Mouse (Mus musculus): Measurements from ENCODE around the gene Baz1b. TPM values are rescaled to one million over a fixed set of nuclear protein-coding genes. Genes with fewer than 3 reads are reported as not detected.

The Baz1b gene
- polyA plus RNA-seq, 1 experiment from 2014 or later = 14.3 TPM

DNA sequence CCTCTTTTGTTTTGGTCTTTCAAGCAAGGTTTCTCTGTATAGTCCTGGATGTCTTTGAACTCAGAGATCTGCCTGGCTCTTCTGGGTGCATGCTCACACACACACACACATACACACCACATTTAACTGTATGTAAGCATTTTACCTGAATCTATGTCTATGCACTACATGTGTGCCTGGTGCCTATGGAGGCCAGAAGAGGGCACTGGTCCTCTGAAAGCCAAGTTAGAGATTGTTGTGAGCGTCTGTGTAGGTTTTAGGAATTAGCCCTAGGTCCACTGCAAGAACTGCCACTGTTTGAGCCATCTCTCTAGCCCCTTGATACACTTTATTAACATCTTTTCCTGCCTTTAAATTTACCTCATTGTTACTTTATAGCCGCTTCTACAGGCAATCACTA lies 51.8 kb downstream of the Baz1b start:
- no peak overlapping the region for H3K4me3 ChIP-seq (ENCODE audit: low read depth, low read length)
- H3K4me2 ChIP-seq (ENCODE audit: low read depth, low read length) = no peak overlapping the region
- no peaks in the 10 kb centered on the region for H3K4me1 ChIP-seq (ENCODE audit: control insufficient read depth, low read depth, low read length)
- peaks cover 89% of the 10 kb centered on the region for H3K36me3 ChIP-seq (ENCODE audit: control insufficient read depth, insufficient read depth)
- H3K27me3 ChIP-seq (ENCODE audit: control insufficient read depth, insufficient read depth, low read depth, low read length) = no peaks in the 10 kb centered on the region
- H3K9ac ChIP-seq (ENCODE audit: low read depth, low read length) = no peak overlapping the region
- H3K27ac ChIP-seq (ENCODE audit: low read length) = no peak overlapping the region
- 88% methylated on average over 2 of the region's 2 CpGs for WGBS (ENCODE audit: insufficient replicate concordance)
- no peak for ATAC-seq (ENCODE audit: low read depth)
- H3K9me3 ChIP-seq (replicated peaks; ENCODE audit: control insufficient read depth, low read length) = no peaks in the 10 kb centered on the region

DNA sequence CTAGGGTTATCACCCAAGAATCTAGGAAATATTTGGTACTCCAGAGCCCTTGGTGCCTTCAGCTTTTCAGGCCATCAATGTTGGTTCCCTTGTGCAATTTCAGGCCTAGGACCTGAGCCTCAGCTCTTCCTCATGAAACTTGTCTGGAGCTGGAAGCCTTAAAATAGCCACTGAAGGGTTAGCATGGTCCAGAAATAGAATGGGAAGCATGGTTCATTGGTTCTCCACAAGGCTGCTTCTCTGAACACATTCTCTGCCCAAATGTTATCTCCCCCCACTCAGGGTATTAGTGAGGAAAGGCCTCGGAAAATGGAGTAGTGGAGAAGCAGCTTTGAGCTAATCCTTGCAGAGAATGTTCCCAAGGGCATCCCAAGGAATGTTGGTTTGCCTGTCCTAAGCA lies 54.4 kb downstream of the Baz1b start:
- ATAC-seq (ENCODE audit: low read depth) = no peak
- Histone ChIP-seq H3K4me2 (ENCODE audit: low read depth, low read length) (no peak overlapping the region), H3K4me3 (ENCODE audit: low read depth, low read length) (no peak overlapping the region), H3K36me3 (ENCODE audit: control insufficient read depth, insufficient read depth) (peaks cover 97% of the 10 kb centered on the region), H3K9ac (ENCODE audit: low read depth, low read length) (no peak overlapping the region), H3K4me1 (ENCODE audit: control insufficient read depth, low read depth, low read length) (no peaks in the 10 kb centered on the region), H3K9me3 (replicated peaks; ENCODE audit: control insufficient read depth, low read length) (no peaks in the 10 kb centered on the region), H3K27me3 (ENCODE audit: control insufficient read depth, insufficient read depth, low read depth, low read length) (no peaks in the 10 kb centered on the region), H3K27ac (ENCODE audit: low read length) (no peak overlapping the region)
- 74% methylated on average over 1 of the region's 1 CpGs for WGBS (ENCODE audit: insufficient replicate concordance)

DNA sequence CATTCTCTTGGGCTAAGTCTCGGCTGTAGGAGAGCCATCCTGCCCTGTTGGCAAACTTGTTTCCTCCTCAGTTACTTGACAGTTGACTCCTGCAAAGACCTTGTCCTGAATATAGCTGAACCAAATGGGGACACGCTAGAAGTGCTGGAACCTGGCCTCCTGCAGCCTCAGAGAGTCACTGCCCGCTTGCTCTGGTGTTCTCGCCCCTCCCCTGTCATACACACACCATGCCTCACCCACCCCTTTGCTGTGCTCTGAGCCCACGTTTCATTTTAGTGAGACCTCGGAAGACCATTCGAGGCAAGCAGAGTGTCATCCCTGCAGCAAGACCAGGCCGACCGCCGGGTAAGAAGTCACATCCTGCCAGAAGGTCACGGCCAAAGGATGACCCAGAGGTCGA lies 55.1 kb downstream of the Baz1b start:
- no peak for ATAC-seq (ENCODE audit: low read depth)
- no peaks in the 10 kb centered on the region for H3K27me3 ChIP-seq (ENCODE audit: control insufficient read depth, insufficient read depth, low read depth, low read length)
- no peaks in the 10 kb centered on the region for H3K4me1 ChIP-seq (ENCODE audit: control insufficient read depth, low read depth, low read length)
- no peaks in the 10 kb centered on the region for H3K9me3 ChIP-seq (replicated peaks; ENCODE audit: control insufficient read depth, low read length)
- H3K4me3 ChIP-seq (ENCODE audit: low read depth, low read length) = no peak overlapping the region
- H3K4me2 ChIP-seq (ENCODE audit: low read depth, low read length) = no peak overlapping the region
- no peak overlapping the region for H3K9ac ChIP-seq (ENCODE audit: low read depth, low read length)
- 89% methylated on average over 12 of the region's 12 CpGs for WGBS (ENCODE audit: insufficient replicate concordance)
- H3K36me3 ChIP-seq (ENCODE audit: control insufficient read depth, insufficient read depth) = peaks cover 94% of the 10 kb centered on the region
- no peak overlapping the region for H3K27ac ChIP-seq (ENCODE audit: low read length)

DNA sequence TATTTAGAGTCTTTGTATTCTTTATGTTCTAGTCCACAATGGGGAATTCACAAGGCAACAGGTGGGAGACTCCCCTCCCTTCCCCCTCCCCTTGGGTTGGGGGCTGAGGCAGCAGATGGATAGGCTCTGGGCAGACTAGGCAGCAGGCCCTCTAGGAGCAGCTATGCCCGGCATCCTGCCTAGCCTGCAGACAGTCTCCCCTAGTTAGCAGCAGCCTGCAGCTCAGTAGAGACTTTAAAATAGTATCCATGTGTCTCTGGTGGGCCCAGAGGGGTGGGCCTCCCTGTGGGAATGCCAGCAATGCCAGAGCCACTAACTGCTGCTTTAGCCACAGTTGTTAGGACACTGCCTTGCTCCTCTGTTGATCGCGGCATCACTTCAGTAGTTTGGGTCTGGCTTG lies 55.5 kb downstream of the Baz1b start:
- Histone ChIP-seq H3K4me1 (ENCODE audit: control insufficient read depth, low read depth, low read length) (no peaks in the 10 kb centered on the region), H3K4me3 (ENCODE audit: low read depth, low read length) (no peak overlapping the region), H3K36me3 (ENCODE audit: control insufficient read depth, insufficient read depth) (peaks cover 89% of the 10 kb centered on the region), H3K4me2 (ENCODE audit: low read depth, low read length) (no peak overlapping the region), H3K9me3 (replicated peaks; ENCODE audit: control insufficient read depth, low read length) (no peaks in the 10 kb centered on the region), H3K9ac (ENCODE audit: low read depth, low read length) (no peak overlapping the region), H3K27ac (ENCODE audit: low read length) (no peak overlapping the region), H3K27me3 (ENCODE audit: control insufficient read depth, insufficient read depth, low read depth, low read length) (no peaks in the 10 kb centered on the region)
- no peak for ATAC-seq (ENCODE audit: low read depth)
- 94% methylated on average over 3 of the region's 3 CpGs for WGBS (ENCODE audit: insufficient replicate concordance)

DNA sequence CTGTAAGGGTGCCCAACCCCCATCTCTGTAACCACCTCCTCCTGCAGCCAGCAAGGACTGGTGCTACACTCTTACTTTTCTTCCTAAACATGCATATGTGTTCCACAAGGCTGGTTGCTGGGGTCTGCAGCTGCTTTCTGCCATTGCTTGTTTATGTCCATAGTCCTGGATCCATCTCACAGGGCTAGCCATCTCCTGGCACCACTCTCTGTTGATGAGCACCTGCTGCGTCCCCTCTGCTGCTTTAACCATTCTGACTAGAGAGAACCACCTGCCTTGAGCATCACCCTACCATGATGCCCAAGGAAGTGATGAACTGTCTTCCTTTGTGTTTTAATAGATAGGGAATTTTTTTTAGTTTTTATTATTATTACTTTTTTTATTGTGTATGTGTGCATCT lies 56.1 kb downstream of the Baz1b start:
- WGBS (ENCODE audit: insufficient replicate concordance) = 88% methylated on average over 1 of the region's 1 CpGs
- no peaks in the 10 kb centered on the region for H3K27me3 ChIP-seq (ENCODE audit: control insufficient read depth, insufficient read depth, low read depth, low read length)
- H3K36me3 ChIP-seq (ENCODE audit: control insufficient read depth, insufficient read depth) = peaks cover 83% of the 10 kb centered on the region
- H3K9me3 ChIP-seq (replicated peaks; ENCODE audit: control insufficient read depth, low read length) = no peaks in the 10 kb centered on the region
- H3K4me3 ChIP-seq (ENCODE audit: low read depth, low read length) = no peak overlapping the region
- no peak for ATAC-seq (ENCODE audit: low read depth)
- H3K4me2 ChIP-seq (ENCODE audit: low read depth, low read length) = no peak overlapping the region
- H3K9ac ChIP-seq (ENCODE audit: low read depth, low read length) = no peak overlapping the region
- H3K4me1 ChIP-seq (ENCODE audit: control insufficient read depth, low read depth, low read length) = no peaks in the 10 kb centered on the region
- no peak overlapping the region for H3K27ac ChIP-seq (ENCODE audit: low read length)

DNA sequence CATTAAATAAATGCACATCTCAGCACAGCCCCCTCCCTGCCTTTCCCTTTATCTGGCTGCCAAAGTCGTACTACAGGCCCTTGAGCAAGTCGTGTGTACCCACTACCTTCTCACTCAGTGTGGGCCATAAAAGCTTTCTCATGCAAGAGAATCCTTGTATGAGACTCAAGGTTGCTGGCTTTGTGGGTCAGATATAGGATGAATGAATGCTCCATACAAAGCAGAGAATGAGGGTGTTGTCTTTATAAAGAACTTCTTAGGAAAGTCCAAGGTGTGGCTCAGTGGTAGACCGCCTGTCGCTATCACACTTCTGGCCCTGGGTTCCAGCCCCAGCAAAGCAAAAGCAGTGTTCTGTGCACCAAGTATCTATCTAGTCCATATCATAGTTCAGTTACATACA lies 59.5 kb downstream of the Baz1b start:
- H3K36me3 ChIP-seq (ENCODE audit: control insufficient read depth, insufficient read depth) = peaks cover 50% of the 10 kb centered on the region
- 58% methylated on average over 4 of the region's 4 CpGs for WGBS (ENCODE audit: insufficient replicate concordance)

DNA sequence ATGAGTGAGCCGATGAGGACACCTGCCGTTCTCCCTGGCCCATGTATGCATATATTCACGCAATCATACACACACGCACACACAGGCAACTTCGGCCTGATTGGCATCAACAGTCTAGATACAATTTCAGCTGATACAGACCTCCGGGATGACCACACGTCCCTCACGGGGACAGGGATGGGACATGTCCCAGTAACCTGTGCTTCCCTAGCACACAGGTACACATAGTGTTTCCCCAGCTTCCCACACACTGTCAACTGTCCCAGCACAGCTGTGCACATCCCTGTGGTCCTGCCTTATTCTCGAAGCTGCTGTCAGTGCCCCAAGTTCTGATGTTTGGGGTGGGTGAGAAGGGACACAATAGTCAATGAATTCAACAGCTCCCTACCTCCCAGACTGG lies 60.3 kb downstream of the Baz1b start:
- no peak overlapping the region for H3K9ac ChIP-seq (ENCODE audit: low read depth, low read length)
- no peaks in the 10 kb centered on the region for H3K9me3 ChIP-seq (replicated peaks; ENCODE audit: control insufficient read depth, low read length)
- H3K27me3 ChIP-seq (ENCODE audit: control insufficient read depth, insufficient read depth, low read depth, low read length) = peaks cover 24% of the 10 kb centered on the region
- H3K4me3 ChIP-seq (ENCODE audit: low read depth, low read length) = no peak overlapping the region
- ATAC-seq (ENCODE audit: low read depth) = no peak
- no peak overlapping the region for H3K4me2 ChIP-seq (ENCODE audit: low read depth, low read length)
- peaks cover 42% of the 10 kb centered on the region for H3K36me3 ChIP-seq (ENCODE audit: control insufficient read depth, insufficient read depth)
- no peak overlapping the region for H3K27ac ChIP-seq (ENCODE audit: low read length)
- 60% methylated on average over 9 of the region's 9 CpGs for WGBS (ENCODE audit: insufficient replicate concordance)
- H3K4me1 ChIP-seq (ENCODE audit: control insufficient read depth, low read depth, low read length) = peaks cover 11% of the 10 kb centered on the region

More for the DNA sequence above, 59.5 kb downstream of the Baz1b start:
- Histone ChIP-seq H3K4me3 (ENCODE audit: low read depth, low read length) (no peak overlapping the region), H3K27me3 (ENCODE audit: control insufficient read depth, insufficient read depth, low read depth, low read length) (peaks cover 24% of the 10 kb centered on the region), H3K9ac (ENCODE audit: low read depth, low read length) (no peak overlapping the region), H3K27ac (ENCODE audit: low read length) (no peak overlapping the region), H3K4me2 (ENCODE audit: low read depth, low read length) (no peak overlapping the region), H3K4me1 (ENCODE audit: control insufficient read depth, low read depth, low read length) (peaks cover 11% of the 10 kb centered on the region), H3K9me3 (replicated peaks; ENCODE audit: control insufficient read depth, low read length) (no peaks in the 10 kb centered on the region)
- no peak for ATAC-seq (ENCODE audit: low read depth)

DNA sequence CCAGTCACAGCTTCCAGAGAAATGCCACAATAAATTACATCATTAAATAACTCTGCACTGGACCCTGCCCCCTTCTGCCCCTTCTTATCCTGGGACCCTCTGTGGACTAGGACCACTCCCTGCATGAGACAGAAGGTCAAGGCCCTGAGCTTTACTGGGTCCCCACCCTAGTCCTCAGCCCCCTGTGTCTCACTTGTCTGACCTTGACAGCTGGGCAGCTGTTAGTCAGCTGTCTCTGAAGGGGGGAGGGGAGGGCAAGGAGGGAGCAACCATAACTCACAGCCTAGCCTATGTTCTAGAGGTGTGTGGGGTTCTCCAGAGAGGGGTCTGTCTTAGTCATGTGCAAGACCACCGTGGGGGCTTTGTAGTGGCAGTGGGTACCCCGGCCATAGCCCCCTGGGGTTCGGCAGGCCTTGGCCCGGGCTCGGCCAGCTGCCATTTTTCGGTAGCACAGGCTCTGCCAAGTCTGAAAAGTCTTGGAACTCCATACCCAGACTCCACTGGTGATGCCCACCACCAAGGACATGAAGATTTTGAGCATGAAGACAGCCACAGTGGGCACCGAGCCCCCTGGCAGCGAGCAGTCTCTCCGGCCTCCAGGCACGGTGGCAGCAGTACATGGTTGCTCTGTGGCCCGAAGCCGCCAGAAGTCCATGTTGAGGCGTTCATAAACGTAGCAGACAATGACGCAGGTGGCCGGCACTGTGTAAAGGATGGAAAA lies 62.1 kb downstream of the Baz1b start:
- Histone ChIP-seq H3K9ac (ENCODE audit: low read depth, low read length) (no peak overlapping the region), H3K36me3 (ENCODE audit: control insufficient read depth, insufficient read depth) (peaks cover 26% of the 10 kb centered on the region), H3K9me3 (replicated peaks; ENCODE audit: control insufficient read depth, low read length) (no peaks in the 10 kb centered on the region), H3K27me3 (ENCODE audit: control insufficient read depth, insufficient read depth, low read depth, low read length) (peaks cover 24% of the 10 kb centered on the region), H3K4me2 (ENCODE audit: low read depth, low read length) (no peak overlapping the region), H3K27ac (ENCODE audit: low read length) (no peak overlapping the region), H3K4me1 (ENCODE audit: control insufficient read depth, low read depth, low read length) (peaks cover 11% of the 10 kb centered on the region), H3K4me3 (ENCODE audit: low read depth, low read length) (no peak overlapping the region)
- ATAC-seq (ENCODE audit: low read depth) = no peak
- WGBS (ENCODE audit: insufficient replicate concordance) = 79% methylated on average over 16 of the region's 16 CpGs

DNA sequence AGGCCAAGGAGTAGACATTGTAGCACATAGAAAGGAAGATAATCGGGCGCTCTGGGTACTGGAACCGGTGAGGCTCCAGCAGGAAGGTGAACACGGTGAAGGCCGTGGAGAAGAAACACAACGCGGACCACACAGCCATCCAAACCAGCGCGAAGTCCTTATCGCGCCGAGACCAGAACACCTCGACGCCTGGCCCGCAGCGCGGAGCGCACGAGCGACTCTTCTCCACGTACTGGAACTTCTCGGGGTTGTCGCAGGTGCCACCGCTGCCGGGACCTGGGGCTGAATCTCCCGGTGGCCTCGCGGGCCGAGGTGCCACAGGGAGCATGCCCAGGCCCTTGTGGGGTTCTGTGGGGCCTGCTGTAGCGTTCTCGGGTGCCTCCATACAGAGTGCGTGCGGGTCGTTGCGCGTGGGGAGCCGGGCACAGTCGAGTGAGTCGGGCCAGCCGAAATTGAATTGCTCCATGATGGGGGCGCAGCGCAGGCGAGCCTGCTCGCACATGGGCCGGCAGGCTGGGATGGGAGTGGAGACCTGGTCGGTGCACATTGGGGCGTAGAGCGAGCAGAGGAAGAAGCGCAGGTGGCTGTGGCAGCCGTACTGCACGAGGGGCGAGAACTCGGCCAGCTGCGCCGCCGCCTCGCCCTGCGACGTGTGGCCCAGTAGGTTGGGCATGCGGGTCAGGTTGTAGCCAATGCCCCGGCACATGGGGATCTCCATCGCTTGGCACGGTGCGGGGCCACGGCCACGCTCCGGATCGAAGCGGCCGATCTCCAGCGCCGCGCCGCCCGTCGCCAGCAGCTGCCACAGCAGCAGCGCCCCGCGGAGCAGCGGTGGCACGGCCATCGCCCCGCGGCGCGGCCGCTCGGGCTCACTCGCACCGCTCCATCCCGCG lies 63.4 kb downstream of the Baz1b start:
- Histone ChIP-seq H3K4me2 (ENCODE audit: low read depth, low read length) (peak overlapping the region; percentile 85), H3K27me3 (ENCODE audit: control insufficient read depth, insufficient read depth, low read depth, low read length) (peaks cover 24% of the 10 kb centered on the region), H3K36me3 (ENCODE audit: control insufficient read depth, insufficient read depth) (peaks cover 12% of the 10 kb centered on the region), H3K4me1 (ENCODE audit: control insufficient read depth, low read depth, low read length) (peaks cover 11% of the 10 kb centered on the region), H3K9ac (ENCODE audit: low read depth, low read length) (peak overlapping the region; percentile 31; the same call in 1 of the 2 replicates), H3K4me3 (ENCODE audit: low read depth, low read length) (peak overlapping the region; percentile 58), H3K9me3 (replicated peaks; ENCODE audit: control insufficient read depth, low read length) (no peaks in the 10 kb centered on the region), H3K27ac (ENCODE audit: low read length) (no peak overlapping the region)
- 1% methylated on average over 83 of the region's 92 CpGs for WGBS (ENCODE audit: insufficient replicate concordance)
- peak; percentile 58 for ATAC-seq (ENCODE audit: low read depth)
